Mouse (Mus musculus): ENCODE measurements around the gene Dph2. TPM values are rescaled to one million over a fixed set of nuclear protein-coding genes. Genes with fewer than 3 reads are reported as not detected.

Dph2 gene
- 21.2 and 22.2 TPM in 2 replicates for polyA plus RNA-seq (2014; fragmentation: Nextera tagmentation; extraction: Ambion mirVana)

GRCm38 (mm10) chr4:117891738-117892161 lies at the start of gene Dph2:
Gene Dph2, minus strand, starts transcription at chr4:117892032.
- DNase-seq (ENCODE audit: low spot score), result peak; percentile 86
- H3K9me3 ChIP-seq (ENCODE audit: control insufficient read depth, low read length), result no peaks in the 10 kb centered on the region
- no peak within 1 kb of the TSS for H3K27ac ChIP-seq (replicated peaks; ENCODE audit: low read depth, low read length)
- H3K36me3 ChIP-seq (ENCODE audit: control insufficient read depth, insufficient read depth, low read length), result peaks cover 10% of the 10 kb centered on the region
- peak; percentile 84 for ATAC-seq (ENCODE audit: insufficient number of reproducible peaks, low FRiP score, low TSS enrichment, low read depth)
- H3K4me2 ChIP-seq (ENCODE audit: low read depth, severe bottlenecking), result peak within 1 kb of the TSS; percentile 89
- H3K27me3 ChIP-seq (ENCODE audit: control insufficient read depth, insufficient read depth, low read length), result no peaks in the 10 kb centered on the region
- peaks cover 5% of the 10 kb centered on the region; the same call in 1 of the 2 replicates for H3K4me1 ChIP-seq (ENCODE audit: control insufficient read depth, insufficient read depth, low read length)
- H3K4me3 ChIP-seq (ENCODE audit: low read depth, low read length), result peak within 1 kb of the TSS; percentile 79
- under 1% methylated on average over 21 of the region's 21 CpGs for WGBS
- H3K9ac ChIP-seq (ENCODE audit: low read length), result 0 out of 2 replicates have a peak within 1 kb of the TSS, but pooled peaks have one; percentile 23

- 96% methylated on average over 5 of the region's 5 CpGs for WGBS
- no peak for DNase-seq (ENCODE audit: low spot score)
- H3K4me3 ChIP-seq (ENCODE audit: low read depth, low read length), result no peak overlapping the region
- H3K4me2 ChIP-seq (ENCODE audit: low read depth, severe bottlenecking), result no peak overlapping the region
- no peak overlapping the region for H3K9ac ChIP-seq (ENCODE audit: low read length)
- H3K27me3 ChIP-seq (ENCODE audit: control insufficient read depth, insufficient read depth, low read length), result no peaks in the 10 kb centered on the region
- no peak overlapping the region for H3K27ac ChIP-seq (replicated peaks; ENCODE audit: low read depth, low read length)
- ATAC-seq (ENCODE audit: insufficient number of reproducible peaks, low FRiP score, low TSS enrichment, low read depth), result no peak
- no peaks in the 10 kb centered on the region for H3K9me3 ChIP-seq (ENCODE audit: control insufficient read depth, low read length)
- H3K4me1 ChIP-seq (ENCODE audit: control insufficient read depth, insufficient read depth, low read length), result no peaks in the 10 kb centered on the region
- no peaks in the 10 kb centered on the region for H3K36me3 ChIP-seq (ENCODE audit: control insufficient read depth, insufficient read depth, low read length)
Observed at GRCm38 (mm10) chr4:117936964-117937363, 45.1 kb upstream of the Dph2 start.

GRCm38 (mm10) chr4:117934081-117934480 lies 42.2 kb upstream of the Dph2 start:
- Histone ChIP-seq H3K4me2 (ENCODE audit: low read depth, severe bottlenecking) (no peak overlapping the region), H3K27me3 (ENCODE audit: control insufficient read depth, insufficient read depth, low read length) (no peaks in the 10 kb centered on the region), H3K4me1 (ENCODE audit: control insufficient read depth, insufficient read depth, low read length) (no peaks in the 10 kb centered on the region; the same call in 1 of the 2 replicates), H3K9ac (ENCODE audit: low read length) (no peak overlapping the region), H3K9me3 (ENCODE audit: control insufficient read depth, low read length) (no peaks in the 10 kb centered on the region), H3K4me3 (ENCODE audit: low read depth, low read length) (no peak overlapping the region), H3K36me3 (ENCODE audit: control insufficient read depth, insufficient read depth, low read length) (no peaks in the 10 kb centered on the region), H3K27ac (replicated peaks; ENCODE audit: low read depth, low read length) (no peak overlapping the region)
- DNase-seq (ENCODE audit: low spot score) (no peak), ATAC-seq (ENCODE audit: insufficient number of reproducible peaks, low FRiP score, low TSS enrichment, low read depth) (no peak)
- 92% methylated on average over 4 of the region's 4 CpGs for WGBS

GRCm38 (mm10) chr4:117933248-117933647 lies 41.4 kb upstream of the Dph2 start:
- 87% methylated on average over 5 of the region's 5 CpGs for WGBS
- Histone ChIP-seq H3K4me3 (ENCODE audit: low read depth, low read length) (no peak overlapping the region), H3K27me3 (ENCODE audit: control insufficient read depth, insufficient read depth, low read length) (no peaks in the 10 kb centered on the region), H3K4me2 (ENCODE audit: low read depth, severe bottlenecking) (no peak overlapping the region), H3K27ac (replicated peaks; ENCODE audit: low read depth, low read length) (no peak overlapping the region), H3K36me3 (ENCODE audit: control insufficient read depth, insufficient read depth, low read length) (no peaks in the 10 kb centered on the region), H3K9ac (ENCODE audit: low read length) (no peak overlapping the region), H3K4me1 (ENCODE audit: control insufficient read depth, insufficient read depth, low read length) (peaks cover 5% of the 10 kb centered on the region; the same call in 1 of the 2 replicates), H3K9me3 (ENCODE audit: control insufficient read depth, low read length) (no peaks in the 10 kb centered on the region)
- ATAC-seq (ENCODE audit: insufficient number of reproducible peaks, low FRiP score, low TSS enrichment, low read depth), result no peak
- DNase-seq (ENCODE audit: low spot score), result no peak

GRCm38 (mm10) chr4:117929391-117929881 lies 37.6 kb upstream of the Dph2 start, which contains the start of gene Artn:
Gene Artn, minus strand, starts transcription at chr4:117929763.
- Histone ChIP-seq H3K4me1 (ENCODE audit: control insufficient read depth, insufficient read depth, low read length) (peaks cover 14% of the 10 kb centered on the region), H3K27ac (replicated peaks; ENCODE audit: low read depth, low read length) (no peak within 1 kb of the TSS), H3K27me3 (ENCODE audit: control insufficient read depth, insufficient read depth, low read length) (peaks cover 26% of the 10 kb centered on the region), H3K4me3 (ENCODE audit: low read depth, low read length) (peak within 1 kb of the TSS; percentile 39), H3K36me3 (ENCODE audit: control insufficient read depth, insufficient read depth, low read length) (no peaks in the 10 kb centered on the region), H3K9me3 (ENCODE audit: control insufficient read depth, low read length) (no peaks in the 10 kb centered on the region), H3K9ac (ENCODE audit: low read length) (peak within 1 kb of the TSS; percentile 47), H3K4me2 (ENCODE audit: low read depth, severe bottlenecking) (peak within 1 kb of the TSS; percentile 72)
- under 1% methylated on average over 33 of the region's 33 CpGs for WGBS
- ATAC-seq (ENCODE audit: insufficient number of reproducible peaks, low FRiP score, low TSS enrichment, low read depth), result peak; percentile 70
- peak; percentile 82 for DNase-seq (ENCODE audit: low spot score)

GRCm38 (mm10) chr4:117928699-117929241 lies 36.9 kb upstream of the Dph2 start:
- Histone ChIP-seq H3K9me3 (ENCODE audit: control insufficient read depth, low read length) (no peaks in the 10 kb centered on the region), H3K4me3 (ENCODE audit: low read depth, low read length) (peak overlapping the region; percentile 39), H3K27ac (replicated peaks; ENCODE audit: low read depth, low read length) (no peak overlapping the region), H3K9ac (ENCODE audit: low read length) (peak overlapping the region; percentile 47), H3K36me3 (ENCODE audit: control insufficient read depth, insufficient read depth, low read length) (no peaks in the 10 kb centered on the region), H3K4me1 (ENCODE audit: control insufficient read depth, insufficient read depth, low read length) (peaks cover 14% of the 10 kb centered on the region), H3K4me2 (ENCODE audit: low read depth, severe bottlenecking) (peak overlapping the region; percentile 72), H3K27me3 (ENCODE audit: control insufficient read depth, insufficient read depth, low read length) (peaks cover 26% of the 10 kb centered on the region)
- DNase-seq (ENCODE audit: low spot score), result peak; percentile 73
- no peak for ATAC-seq (ENCODE audit: insufficient number of reproducible peaks, low FRiP score, low TSS enrichment, low read depth)
- 3% methylated on average over 13 of the region's 13 CpGs for WGBS

- peak overlapping the region; percentile 72; the same call in 1 of the 2 replicates for H3K4me2 ChIP-seq (ENCODE audit: low read depth, severe bottlenecking)
- 17% methylated on average over 6 of the region's 6 CpGs for WGBS
- H3K9me3 ChIP-seq (ENCODE audit: control insufficient read depth, low read length), result no peaks in the 10 kb centered on the region
- ATAC-seq (ENCODE audit: insufficient number of reproducible peaks, low FRiP score, low TSS enrichment, low read depth), result 0 out of 2 replicates have a peak, but pooled peaks have one; percentile 17
- no peak overlapping the region for H3K9ac ChIP-seq (ENCODE audit: low read length)
- H3K36me3 ChIP-seq (ENCODE audit: control insufficient read depth, insufficient read depth, low read length), result no peaks in the 10 kb centered on the region
- peak; percentile 86 for DNase-seq (ENCODE audit: low spot score)
- peaks cover 26% of the 10 kb centered on the region for H3K27me3 ChIP-seq (ENCODE audit: control insufficient read depth, insufficient read depth, low read length)
- no peak overlapping the region for H3K27ac ChIP-seq (replicated peaks; ENCODE audit: low read depth, low read length)
- H3K4me1 ChIP-seq (ENCODE audit: control insufficient read depth, insufficient read depth, low read length), result peaks cover 14% of the 10 kb centered on the region
- H3K4me3 ChIP-seq (ENCODE audit: low read depth, low read length), result peak overlapping the region; percentile 39
Observed at GRCm38 (mm10) chr4:117928234-117928633, 36.4 kb upstream of the Dph2 start.

- peak overlapping the region; percentile 91 for H3K4me2 ChIP-seq (ENCODE audit: low read depth, severe bottlenecking)
- H3K9ac ChIP-seq (ENCODE audit: low read length), result peak overlapping the region; percentile 59
- H3K9me3 ChIP-seq (ENCODE audit: control insufficient read depth, low read length), result no peaks in the 10 kb centered on the region
- peaks cover 14% of the 10 kb centered on the region for H3K4me1 ChIP-seq (ENCODE audit: control insufficient read depth, insufficient read depth, low read length)
- DNase-seq (ENCODE audit: low spot score) (peak; percentile 63), ATAC-seq (ENCODE audit: insufficient number of reproducible peaks, low FRiP score, low TSS enrichment, low read depth) (peak; percentile 24)
- peaks cover 26% of the 10 kb centered on the region for H3K27me3 ChIP-seq (ENCODE audit: control insufficient read depth, insufficient read depth, low read length)
- WGBS, result 2% methylated on average over 71 of the region's 71 CpGs
- H3K36me3 ChIP-seq (ENCODE audit: control insufficient read depth, insufficient read depth, low read length), result no peaks in the 10 kb centered on the region
- peak overlapping the region; percentile 42 for H3K4me3 ChIP-seq (ENCODE audit: low read depth, low read length)
- no peak overlapping the region for H3K27ac ChIP-seq (replicated peaks; ENCODE audit: low read depth, low read length)
Observed at GRCm38 (mm10) chr4:117926545-117927482, 35.0 kb upstream of the Dph2 start.

Measured in limb, embryonic 11.5 days (tissue).